Mouse (Mus musculus): Measurements from ENCODE around the gene Rptor.

The Rptor gene

DNA sequence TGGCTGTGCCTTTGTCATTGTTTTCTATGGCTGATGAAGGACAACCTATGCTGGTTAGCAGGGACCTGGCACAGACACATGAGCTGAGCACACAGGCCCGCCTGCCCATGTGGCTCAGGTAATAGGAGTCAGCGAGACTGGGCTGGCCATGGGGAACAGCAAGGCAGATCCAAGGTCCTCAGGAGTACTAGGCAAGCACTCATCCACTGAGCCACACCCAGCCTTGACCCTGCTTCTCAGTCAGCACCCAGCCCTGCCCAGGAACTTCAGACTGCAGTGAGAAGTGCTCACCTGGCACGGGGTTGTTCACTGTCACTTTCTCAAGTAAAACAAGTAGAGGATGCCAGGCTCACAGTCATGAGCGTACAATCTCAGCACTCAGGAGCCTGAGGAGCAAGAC, 270.9 kb downstream of the Rptor start:
- DNase-seq: no peak

DNA sequence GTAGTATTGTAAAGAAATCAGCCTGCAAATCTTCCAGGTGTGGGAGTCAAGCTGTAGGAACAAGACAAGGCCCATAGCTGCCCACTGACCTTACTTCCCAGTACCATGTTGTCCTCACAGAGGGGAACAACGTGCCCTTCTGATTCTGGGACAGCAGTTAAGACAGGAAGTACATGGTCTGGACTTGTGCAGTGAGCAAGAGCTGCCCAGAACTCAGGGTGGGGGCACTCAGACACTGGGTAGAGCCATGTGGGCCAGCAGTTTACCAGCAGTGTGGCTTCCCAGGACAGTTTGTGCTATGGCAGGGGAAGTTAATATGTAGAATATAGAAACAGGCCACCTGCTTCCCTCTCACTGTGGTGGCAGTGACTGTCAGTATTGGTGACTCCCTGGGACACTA, 272.1 kb downstream of the Rptor start:
- no peak for DNase-seq

DNA sequence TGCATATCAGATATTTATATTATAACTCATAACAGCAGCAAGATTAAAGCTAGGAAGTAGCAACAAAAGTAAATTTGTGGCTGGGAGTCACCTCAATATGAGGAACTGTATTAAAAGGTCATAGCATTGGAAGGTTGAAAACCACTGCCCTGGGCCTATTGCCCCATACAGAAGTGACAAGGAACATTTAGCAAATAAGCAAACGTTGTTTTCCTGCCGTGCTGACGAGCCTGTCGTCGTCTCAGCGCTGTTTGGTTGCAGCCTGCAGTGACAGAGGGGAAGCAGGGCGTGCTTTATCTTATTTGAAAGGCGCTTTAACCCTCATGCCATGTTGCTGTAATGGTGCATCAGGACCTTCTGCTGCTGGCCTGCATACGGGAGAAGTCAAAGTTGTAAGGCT, 273.0 kb downstream of the Rptor start:
- DNase-seq: no peak

DNA sequence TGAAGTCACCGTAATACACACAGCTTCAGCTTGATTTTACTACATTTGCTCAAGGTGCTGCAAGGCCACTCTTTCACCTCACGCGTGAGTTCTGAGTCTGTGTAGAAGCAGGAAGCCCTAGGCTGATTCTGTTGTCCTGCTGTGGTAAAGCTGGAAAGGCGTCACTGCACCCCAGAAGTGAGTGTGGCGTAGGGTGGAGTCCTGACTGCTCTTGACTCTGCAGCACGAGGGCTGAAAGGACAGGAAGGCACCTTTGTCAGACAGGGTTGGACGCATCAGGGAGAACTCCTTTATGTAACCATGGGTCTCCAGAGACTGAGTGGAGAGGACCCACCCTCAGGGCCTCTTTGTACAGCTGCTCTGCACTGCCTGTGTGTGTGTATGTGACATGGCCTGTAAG, 274.4 kb downstream of the Rptor start:
- DNase-seq: no peak

DNA sequence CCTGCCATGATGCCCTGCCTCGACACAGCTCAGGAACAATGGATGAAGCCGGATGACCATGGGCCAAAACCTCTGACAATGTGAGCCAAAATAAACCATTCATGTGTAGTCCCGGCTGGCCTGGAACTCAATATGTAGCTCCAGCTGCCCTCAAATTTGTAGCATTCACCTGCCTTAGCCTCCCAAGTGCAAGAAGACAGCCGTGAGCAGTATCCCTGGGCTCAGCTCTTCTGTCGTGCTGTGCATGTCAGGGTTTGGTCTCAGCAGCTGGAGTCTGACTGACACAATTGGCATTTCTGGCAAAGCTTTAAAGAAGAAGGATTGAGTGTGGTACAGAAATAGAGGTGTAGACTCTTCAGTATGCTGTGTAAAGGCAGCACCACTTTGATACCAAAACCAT, 276.9 kb downstream of the Rptor start:
- DNase-seq: no peak

DNA sequence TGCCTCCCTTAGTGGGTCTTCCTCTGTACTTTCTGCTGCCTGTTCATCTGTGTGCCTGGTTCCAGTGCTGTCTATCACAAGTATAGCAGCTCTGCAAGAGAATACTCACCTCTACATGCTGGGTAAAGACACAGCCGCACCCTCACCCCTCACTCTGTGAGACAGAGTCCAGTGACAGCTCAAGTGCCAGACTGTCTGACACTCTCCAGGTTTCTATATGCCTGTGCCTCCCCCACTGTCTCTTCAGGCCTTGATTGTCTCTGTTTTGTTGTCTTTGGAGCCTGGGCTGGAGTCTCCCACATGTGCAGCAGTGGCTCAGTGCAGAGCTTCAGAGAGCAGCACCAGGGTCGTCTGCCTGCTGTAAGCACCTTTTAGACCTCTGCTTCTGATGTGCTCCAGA, 280.9 kb downstream of the Rptor start:
- DNase-seq: no peak

DNA sequence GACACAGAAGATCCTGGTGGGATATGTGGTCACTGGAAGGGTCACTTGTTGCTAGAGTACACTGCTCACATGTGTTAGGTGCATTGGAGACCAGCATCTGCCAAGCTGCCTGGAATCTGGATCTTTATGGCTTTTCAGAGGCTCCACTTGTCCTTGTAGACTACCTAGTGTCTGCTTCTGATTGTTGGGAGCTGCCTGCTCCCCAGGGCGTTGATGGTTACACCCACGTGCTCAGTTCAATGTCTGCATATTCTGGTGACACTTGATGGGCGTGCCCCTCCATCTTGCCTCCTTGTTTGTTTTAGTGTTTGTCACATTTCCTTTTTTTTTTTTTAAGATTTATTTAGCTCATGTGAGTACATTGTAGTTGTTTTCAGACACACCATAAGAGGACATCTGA, 287.3 kb downstream of the Rptor start:
- DNase-seq: no peak

DNA sequence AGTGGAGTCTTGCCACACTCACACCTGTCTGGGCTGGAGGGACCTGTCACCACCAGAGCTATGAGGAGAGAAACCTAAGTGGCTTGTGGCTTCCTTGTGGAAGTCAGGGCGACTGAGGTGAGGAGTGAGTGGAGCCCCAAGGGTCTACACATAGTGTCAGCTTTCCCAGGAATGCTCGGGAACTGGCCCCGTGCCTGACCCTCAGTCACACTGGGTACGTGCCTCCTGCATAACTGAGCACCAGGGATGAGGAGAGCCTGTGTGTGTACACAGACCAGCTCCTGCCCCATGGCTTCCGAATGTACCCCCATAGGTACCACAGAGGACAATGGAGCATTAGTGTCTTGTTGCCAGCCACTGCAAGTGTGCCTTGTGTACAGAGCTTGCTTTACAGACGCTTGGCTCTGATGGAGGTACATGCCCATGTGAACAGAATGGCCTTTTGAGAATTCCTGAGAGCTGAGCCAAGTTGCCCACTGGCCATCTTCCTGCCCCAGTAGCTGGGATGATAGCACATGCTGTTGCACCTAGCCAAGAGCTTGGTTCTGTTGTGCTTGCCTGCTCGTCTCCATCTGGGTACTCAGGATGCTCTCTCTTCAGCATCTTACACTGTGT, 289.0 kb downstream of the Rptor start:
- DNase-seq: peak; percentile 73

DNA sequence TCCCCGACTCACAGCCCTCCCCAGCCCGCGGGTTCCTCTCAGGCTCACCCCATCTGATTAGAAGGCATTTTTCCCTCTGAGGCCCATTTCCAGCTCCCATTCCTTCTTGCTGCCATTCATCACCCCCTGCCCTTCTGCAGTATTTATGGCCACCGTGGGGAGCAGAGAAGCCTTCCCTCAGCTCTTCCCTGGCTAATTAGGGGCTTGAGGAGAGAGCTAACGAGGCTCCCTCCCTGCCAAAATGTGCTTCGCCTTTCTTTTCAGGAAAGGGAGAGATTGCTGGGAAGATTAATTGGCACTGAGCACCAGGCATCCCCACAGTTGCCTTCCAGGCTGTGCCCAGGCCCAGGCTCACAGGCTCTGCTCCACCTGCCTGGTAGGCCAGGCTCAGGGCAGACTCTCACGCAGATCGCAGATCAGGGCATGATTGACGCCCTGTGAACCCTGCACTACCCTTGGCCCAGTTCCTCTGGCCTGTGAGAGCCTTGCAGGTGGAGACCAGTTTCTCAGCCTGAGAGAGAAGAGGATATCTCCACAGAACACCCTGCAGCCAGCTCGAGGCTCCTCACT, 291.0 kb downstream of the Rptor start:
- no peak for DNase-seq

DNA sequence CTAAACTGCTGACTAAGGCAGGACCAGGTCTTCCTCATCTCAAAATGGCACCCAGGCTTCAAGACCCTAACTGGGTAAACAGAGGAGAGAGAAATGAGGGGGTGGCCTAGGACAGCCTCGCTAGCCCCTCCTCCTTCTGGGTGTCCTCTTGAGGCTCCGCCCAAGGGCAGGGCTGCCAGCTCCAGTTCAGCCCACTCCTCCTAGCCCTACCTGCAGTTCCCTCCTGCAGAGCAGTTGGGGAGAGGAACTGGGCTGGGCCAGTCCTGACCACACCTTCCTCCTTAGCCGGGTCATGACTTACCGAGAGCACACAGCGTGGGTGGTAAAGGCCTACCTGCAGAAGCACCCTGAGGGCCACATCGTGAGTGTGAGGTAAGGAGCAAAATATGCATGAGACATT, 291.9 kb downstream of the Rptor start:
- DNase-seq: no peak

DNA sequence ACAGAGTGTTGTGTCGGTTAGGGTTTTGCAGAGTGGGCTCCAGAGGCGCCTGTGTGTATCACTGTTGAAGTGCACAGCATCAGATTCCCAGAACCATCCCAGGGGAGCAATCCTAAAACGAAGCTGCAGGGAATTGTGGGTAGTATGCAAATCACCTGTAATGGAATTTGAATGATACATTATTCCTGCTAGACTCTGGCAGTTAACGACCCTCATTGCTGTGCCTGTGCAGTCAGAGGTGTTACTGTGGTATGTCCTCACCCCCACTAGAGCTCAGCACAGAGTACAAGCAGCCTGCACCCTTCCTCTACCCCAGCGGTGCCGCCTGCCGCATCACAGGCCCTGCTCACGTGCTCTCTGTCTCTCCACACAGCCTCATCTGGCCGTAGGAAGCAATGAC, 294.3 kb downstream of the Rptor start:
- no peak for DNase-seq

DNA sequence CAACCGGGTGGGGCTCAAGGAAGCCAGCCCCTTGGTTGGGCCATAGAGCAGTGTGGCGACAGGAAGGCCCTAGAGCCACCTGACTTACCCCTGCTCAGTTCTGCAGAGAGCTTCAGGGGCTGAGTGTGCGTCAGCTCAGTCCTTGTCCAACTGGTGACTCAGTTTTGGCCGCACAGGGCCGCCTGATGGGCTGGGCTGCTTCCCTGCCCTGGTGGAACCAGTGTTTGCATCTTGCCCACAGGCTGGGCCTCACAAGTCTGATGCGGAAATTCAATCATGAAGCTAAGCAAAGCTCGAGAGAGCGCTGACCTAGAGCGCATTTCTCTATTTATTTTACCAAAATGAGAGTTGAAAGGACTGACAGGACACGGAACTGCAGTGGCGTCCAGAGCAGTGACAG, 296.3 kb downstream of the Rptor start:
- no peak for DNase-seq

DNA sequence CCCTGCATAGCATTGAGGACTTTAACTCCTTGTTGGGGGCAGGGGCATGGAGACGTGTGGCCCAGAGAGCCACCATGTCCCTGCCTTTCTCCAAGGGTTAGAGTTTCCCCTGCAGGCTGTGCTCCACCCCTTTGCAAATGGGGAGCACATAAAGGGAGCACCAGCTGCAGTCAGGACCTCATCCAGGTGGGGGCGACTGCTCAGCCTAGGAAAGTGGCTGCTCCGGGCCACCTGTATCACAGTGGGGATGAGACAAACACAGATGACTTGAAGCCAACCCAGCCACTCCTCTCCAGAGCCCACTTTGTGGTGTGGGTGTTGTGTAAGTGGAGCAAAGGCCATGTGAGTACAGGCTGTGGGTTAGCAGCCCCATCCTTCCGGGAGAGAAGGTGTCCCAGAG, 298.5 kb downstream of the Rptor start:
- DNase-seq: no peak

DNA sequence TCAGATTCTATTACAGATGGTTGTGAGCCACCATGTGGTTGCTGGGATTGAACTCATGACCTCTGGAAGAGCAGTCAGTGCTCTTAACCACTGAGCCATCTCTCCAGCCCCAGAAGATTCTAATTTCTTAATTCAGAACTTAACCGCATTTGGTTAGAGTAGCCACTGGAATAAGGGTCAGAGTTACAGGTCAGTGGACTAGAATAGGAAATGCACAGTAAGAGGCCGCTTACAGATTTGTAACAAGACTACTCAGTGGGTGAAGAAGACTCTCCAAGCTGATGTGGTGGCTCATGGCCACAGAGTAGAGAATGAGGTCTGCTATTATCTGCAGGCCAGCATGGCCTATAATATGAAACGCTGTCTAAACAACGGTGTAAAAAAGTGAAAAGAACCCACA, 300.2 kb downstream of the Rptor start:
- no peak for DNase-seq

DNA sequence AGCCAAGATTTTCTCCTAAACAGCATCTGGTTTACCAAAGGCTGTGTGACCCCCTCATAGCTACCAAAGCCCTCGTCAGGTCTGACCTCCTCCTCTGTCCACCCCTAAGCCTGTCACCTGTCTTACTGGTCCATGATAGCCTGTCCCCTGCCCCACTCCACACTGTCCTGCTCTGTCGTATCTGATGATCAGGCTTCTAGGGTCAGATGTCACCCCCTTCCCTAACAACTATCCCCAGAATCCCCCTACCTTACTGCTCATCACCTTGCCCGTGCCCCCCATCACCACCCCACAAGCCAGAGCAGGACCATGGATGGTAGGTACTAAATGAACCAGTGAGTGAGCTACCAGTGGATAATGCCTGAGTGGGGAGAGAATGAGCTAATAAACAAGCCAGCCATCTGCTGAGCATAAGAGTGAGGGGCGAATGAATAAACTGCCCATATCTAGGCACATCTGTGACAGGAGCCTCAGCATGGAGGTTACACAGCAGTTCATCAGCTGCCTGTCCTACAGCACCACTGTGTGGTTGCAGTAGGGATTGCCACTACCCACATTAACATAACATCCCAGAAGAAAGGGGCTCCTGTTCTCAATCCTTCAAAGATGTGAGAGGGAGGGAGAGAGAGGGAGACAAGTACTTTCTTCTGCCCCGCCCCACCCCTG, 302.0 kb downstream of the Rptor start:
- DNase-seq: peak; percentile 66

DNA sequence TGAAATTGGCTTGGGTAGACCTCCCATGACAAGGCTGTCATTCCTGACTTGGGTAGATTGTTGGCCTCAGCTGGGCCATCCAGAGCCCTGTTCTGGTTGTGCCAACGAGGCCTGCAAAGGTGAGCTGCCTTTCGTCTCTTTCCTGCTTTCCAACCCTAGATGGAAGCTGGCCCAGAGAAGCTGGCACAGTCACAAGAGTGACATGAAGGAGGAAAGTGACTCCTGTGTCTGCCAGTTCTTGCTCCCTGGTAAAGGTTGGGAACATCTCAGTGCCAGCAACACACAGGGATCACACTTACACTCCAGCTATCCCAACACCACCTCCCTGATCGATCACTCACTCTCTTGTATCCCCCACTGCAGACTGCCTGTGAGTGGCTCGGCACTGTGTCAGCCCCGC, 303.1 kb downstream of the Rptor start:
- DNase-seq: peak; percentile 64

DNA sequence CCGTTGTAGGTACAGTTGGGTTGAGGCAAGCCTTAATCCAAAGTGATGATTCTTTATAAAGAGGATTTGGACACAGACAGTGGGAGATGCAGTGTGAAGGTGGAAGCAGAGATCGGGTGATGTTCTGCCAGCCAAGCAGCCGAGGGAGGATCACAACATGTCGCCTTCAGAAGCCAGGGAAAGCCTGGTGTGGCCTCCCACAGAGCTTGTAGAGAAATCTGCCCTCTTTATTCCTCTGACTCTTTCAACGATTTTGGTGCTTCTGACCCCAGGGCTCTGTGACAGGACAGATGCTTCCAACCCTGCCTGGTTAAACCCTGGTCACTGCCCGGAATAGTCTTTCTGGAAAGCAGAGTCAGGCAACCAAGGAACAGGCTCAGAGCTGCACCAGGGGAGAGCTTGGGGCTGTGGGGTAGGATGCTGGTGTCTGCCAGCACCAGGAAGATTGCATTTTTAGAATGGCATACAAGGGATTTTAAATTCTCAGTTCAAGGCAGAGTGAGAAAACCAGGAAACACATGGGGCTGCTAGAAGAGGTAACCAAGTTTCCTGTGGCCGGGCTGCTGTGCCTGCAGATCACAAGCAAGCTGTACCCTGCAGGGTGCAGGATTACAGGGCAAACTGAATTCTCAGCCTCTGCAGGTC, 304.4 kb downstream of the Rptor start:
- DNase-seq: no peak

DNA sequence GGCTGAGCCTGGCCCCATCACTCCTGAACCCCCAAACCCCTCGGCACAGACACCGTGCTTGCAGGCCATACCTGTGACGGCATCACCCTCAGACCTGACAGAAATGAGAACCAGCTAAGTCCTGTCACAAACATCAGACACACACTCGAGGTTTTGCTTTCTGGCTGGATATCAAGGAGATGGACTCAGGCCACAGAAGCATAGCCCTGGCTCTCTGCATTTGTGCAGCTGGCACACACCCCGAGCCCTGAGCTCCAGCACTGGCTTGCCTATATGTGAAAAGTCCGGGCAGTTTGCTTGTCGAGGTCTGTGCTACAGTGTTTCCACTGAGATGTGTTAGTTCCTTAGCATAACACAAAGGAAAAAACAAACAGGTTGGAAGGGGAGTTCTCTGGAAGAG, 305.0 kb downstream of the Rptor start:
- DNase-seq: no peak

DNA sequence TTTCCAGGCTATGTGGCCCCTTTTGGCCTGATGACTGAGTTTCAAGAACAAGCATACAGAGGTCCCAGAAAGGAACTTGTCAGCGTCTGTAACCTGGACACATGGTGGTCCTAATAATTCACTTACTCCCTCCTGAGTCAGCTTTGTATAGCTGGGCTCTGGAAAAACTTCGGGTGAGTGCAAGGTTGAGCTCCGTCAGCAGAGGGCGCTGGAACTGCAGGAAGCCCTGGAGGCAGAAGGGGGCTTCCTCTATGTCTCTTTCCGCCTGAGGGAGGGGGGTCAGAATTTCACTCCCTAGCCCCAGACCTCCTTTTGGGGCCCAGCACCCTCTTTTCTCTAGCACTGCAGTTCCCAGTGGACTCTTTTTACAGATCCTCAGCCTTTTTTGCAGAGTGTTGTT, 306.7 kb downstream of the Rptor start:
- DNase-seq: peak; percentile 54

DNA sequence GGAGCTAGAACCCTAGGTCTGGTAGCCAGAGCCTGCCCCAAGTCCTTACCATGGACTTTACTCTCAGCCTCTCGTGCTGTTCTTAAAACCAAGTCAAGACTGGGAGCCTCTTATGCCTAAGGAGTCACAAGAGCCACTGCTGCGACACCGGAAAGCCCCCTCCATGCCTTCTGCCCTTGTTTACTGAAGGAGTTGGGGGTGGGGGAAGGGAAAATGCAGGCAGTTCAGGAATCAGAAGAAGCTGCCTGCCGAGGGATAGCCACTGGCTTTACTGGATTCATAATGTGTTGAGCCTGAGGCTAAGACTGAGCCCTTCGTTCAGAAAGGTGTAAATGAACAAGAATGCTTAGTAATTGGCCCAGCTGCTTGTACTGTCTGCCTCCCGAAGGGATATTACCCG, 310.1 kb downstream of the Rptor start:
- DNase-seq: no peak

DNA sequence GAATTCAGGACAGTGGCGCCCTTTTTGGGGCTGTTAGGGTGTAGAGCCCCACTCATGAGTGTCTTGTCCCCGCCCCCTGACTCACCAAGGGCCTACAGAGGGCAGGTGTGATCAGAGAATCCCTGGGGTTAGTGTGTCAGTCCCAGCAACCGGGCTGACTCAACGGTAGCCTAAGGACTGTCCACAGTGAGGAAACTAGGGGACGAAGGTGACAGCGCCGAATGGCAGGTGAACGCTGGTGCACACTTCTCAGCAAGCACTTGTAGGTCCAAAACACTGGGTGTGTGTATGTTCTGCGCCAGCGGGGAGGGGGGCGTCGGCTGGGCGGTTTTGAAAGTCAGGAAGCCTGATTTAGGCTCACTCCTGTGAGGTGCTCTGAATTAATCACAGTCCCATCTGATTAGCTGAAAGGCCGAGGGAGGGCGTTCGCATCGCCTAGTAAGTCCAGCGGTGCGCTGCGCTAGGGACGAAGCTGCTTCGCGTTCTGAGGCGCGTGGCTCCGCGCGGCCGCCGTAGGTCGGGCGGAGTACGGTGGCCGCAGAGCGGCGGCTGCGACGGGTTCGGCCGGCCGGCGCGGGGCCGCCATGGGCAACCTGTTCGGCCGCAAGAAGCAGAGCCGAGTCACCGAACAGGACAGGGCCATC, 310.7 kb downstream of the Rptor start, which contains the start of gene Chmp6:
Gene Chmp6 (plus strand): TSS at position 151 of the 644 bp plus-strand sequence.
- peak; percentile 88 for DNase-seq

DNA sequence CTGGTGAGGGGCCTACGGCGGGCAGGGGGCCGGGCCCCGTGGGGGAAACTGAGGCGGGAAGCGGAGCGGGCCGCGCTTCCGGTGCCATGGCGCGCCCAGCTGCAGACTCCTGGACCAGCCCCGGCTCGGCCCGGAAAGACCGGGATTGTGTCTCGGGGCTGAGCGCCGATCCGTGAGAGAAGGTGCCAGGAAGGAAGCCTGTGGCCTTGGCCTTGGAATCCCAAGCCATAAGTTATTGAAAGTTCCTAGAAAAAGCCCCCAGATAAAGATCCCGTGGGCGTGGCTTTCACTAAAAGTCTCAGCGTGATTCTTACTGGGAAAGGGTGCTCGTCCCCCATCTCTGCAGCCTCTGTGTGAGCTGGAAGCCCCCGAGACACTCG, 311.2 kb downstream of the Rptor start:
- DNase-seq: no peak

DNA sequence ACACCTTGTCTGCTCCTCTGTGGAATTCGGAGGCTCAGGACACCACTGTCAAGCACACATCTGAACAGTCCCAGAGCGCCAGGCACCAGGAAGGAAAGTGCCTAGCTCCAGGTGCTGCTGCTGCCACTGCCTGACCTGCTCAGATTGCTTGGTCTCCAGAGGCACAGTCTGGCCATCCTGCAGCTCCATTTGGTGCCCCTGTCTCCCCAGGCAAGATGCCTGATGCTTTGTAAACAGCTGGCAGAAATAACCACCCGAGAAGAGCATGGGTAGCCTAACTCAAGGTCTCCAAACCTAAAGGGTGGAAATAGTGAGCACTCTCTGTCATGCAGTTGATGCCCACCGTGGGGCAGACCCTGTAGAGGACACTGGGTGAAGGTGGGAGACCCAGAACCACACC, 311.7 kb downstream of the Rptor start:
- peak; percentile 32 for DNase-seq

DNA sequence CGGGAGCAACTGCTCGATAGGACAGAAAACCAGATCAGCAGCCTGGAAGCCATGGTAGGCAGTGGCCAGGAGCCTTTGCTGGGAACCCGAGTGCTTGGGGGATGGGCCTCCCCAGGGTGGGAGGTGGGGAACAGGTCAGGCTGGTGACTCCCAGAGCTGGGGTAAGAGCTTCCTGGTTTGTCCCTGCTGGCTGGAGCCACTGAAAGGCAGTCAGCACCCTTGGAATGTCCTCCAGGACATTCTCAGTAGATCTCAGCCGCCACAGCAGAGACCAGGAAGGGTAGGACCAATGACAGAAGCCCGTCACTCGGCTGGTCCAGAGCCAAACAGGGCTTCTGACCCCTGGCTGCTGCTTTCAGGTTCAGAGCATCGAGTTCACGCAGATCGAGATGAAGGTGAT, 313.0 kb downstream of the Rptor start:
- no peak for DNase-seq

Measured in cerebellum, adult 11-12 months (tissue).